Mouse (Mus musculus): ENCODE measurements around the gene Mettl21c. TPM values are rescaled to one million over a fixed set of nuclear protein-coding genes. Genes with fewer than 3 reads are reported as not detected.

Mettl21c gene
- not detected in 4 replicates for total RNA-seq (2023)

GRCm38 (mm10) chr1:44019934-44020333 is at the start of gene Mettl21c:
TSS of gene Mettl21c (minus strand) at chr1:44020034.

DNA sequence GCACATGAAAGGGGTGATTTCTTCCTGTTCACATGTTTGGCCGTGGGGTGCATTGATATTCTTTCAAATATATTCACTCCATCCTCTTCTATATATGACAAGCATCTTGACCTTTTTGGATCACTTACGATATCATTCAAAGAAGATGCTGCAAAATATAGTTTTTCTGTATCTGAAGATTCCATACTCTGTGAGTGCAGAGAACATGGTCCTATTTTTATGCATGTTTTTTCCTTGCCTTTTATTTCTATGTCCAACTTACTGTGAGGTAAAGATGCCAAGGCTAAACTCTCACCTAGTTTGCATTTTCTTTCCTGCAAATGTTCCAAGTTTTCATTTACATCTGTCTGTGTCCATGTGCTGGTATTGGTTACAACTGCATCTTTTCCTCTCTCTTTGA is 42.0 kb upstream of the Mettl21c start, which contains the start of gene Gm8251:
Gene Gm8251 (minus strand): TSS at position 101 of the 400 bp plus-strand sequence.

Other genes with a start within 250 kb of the Mettl21c start
- 11.3 to 18.1 TPM (median 12.3 TPM) in 4 replicates for gene Uxs1, start 192.2 kb downstream of the Mettl21c start, total RNA-seq (2023)
- 76.3 to 85.7 TPM (median 84.9 TPM) in 4 replicates for gene Tpp2, start 86.4 kb downstream of the Mettl21c start, total RNA-seq (2023)
- 0.09 to 0.26 TPM (median 0.20 TPM) in 4 replicates for gene Gm8251, start 41.9 kb upstream of the Mettl21c start, total RNA-seq (2023)
- gene Tex30, start 82.4 kb upstream of the Mettl21c start, total RNA-seq (2023) = 36.9 to 45.6 TPM (median 40.0 TPM) in 4 replicates
- 2.8 to 4.2 TPM (median 3.4 TPM) in 4 replicates for gene Kdelc1, start 98.8 kb upstream of the Mettl21c start, total RNA-seq (2023)
- gene Bivm, start 98.9 kb upstream of the Mettl21c start, total RNA-seq (2023) = 2.6 to 6.0 TPM (median 4.6 TPM) in 4 replicates
- 24.3 to 29.5 TPM (median 25.1 TPM) in 4 replicates for gene Ercc5, start 127.7 kb upstream of the Mettl21c start, total RNA-seq (2023)
- not detected in 4 replicates for gene Mettl21e, start 198.9 kb upstream of the Mettl21c start, total RNA-seq (2023)